Mouse (Mus musculus): ENCODE measurements around the gene Slc22a5.

Gene Slc22a5

GRCm38 (mm10) chr11:53841514-53841913, 49.9 kb downstream of the Slc22a5 start:
- DNase-seq (ENCODE audit: low spot score in 2 of 2), result no peak

DNA sequence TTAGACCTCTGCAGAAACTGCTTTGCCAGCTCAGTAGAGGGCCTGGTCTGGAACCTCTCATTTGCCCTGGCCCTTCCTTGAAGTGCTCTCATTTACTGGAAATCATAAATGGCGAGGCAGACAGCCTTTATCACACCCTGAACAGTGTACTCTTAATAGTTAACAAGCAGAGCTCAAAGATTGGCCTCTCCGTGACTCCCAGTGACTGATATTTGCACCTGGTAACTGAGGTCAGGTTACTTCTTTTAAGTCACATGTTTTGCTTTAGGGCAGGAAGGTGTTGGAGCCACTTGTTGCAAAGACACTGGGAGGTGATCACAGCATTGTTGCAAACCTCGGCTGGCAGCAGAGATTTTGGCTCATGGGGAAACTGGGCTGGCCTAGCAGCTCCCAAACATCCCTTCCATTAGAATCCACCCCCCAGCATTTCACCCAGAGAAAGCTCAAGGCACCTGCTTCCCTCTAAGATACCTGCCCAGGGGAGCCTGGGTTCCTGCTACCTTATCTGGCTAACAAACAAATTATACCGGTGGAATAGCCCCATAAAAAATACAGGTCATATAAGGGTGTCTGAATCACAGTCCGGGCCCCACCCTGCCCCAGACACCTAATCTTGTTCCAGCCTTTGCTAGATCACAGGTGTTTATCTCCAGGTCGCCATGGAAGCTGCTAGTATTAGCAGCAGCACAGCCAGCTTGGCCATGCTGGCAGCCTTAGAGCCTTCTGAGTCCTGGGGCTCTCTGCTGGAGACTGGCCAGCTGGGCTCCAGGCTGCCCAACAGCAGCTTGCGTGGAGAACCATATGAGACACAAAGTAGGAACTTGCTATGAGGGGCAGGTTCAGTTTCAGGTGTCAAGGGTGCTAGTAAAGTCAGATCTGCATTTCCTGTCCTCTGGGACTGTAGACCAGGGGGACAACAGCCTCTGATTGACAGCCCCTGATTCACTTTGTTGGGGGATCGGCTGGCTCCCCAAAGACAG, 51.5 kb downstream of the Slc22a5 start:
- no peak for DNase-seq (ENCODE audit: low spot score in 2 of 2)

DNA sequence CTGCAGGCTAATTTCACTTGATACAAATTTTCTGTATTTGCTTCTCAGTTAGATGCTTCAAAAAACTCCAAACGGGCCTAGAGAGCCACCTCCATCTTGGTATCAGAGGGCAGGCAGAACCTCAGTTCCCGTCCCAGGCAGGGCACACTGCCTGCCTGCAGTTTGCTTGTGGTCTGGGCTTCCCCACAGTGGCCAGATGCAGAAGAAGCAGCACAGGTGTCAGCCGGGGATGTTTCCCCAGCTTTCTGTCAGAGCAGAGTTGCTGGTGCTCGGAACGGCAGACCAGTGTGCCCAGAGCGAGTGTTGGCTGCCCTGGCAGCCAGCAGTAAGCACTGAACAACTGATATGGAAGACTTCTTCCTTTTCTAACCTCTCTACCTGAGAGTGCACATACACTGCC, 52.3 kb downstream of the Slc22a5 start:
- DNase-seq (ENCODE audit: low spot score in 2 of 2), result no peak

DNA sequence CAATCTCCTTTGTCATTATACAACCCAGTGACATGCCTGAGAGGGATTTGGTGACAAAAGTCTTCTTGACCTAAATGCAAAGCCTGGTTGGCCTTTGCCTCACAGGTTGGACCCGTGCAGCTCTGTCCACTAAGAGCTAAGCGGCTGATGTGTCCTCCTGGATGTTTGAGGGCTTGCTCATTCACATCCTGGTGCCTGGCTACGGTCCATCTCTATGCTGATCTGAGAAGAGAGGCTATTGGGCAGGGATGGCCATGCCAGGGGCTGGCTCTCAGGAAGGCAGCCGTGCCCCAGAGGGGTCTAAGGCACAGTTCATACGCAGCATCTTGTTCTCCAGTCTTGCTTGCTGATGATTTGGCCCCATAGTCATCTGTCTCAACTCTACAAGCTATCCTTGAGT, 53.7 kb downstream of the Slc22a5 start:
- DNase-seq (ENCODE audit: low spot score in 2 of 2), result no peak

GRCm38 (mm10) chr11:53835379-53836010, 56.0 kb downstream of the Slc22a5 start:
- no peak for DNase-seq (ENCODE audit: low spot score in 2 of 2)

- DNase-seq (ENCODE audit: low spot score in 2 of 2), result no peak
Measured at GRCm38 (mm10) chr11:53825409-53825808, 66.1 kb downstream of the Slc22a5 start.

- no peak for DNase-seq (ENCODE audit: low spot score in 2 of 2)
Measured at GRCm38 (mm10) chr11:53821945-53822338, 69.5 kb downstream of the Slc22a5 start.

- no peak for DNase-seq (ENCODE audit: low spot score in 2 of 2)
Measured at GRCm38 (mm10) chr11:53821230-53821944, 70.1 kb downstream of the Slc22a5 start.

DNA sequence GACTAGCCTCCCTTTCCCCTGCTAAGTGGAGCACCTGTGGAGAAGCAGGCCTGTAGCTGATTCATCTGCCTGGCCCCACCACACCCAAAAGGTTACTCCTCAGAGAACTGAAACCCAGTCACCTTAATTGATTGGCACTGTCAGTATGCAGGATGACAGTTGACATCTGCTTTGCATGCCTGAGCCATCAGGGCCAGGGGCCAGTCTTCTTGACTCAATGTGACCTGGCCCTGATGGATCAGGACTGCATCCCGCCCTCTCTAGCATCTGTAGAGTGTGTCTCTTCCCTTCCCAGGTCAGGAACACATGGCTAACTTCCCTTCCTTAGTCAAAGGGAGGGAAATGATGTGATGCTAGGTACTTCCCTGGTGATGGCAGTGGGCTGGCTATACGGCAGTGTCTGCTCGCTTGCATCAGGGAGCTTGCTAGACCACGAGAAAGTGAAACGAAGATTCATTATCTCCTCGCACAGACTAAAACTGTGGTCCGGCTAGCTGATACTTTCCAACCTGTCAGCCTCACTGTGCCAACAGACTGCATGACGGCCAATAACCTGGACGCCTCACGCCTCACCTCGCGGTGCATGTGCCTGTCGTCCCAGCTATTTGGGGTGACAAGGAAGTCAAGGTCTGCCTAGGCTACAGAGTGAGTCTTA, 70.8 kb downstream of the Slc22a5 start:
- DNase-seq (ENCODE audit: low spot score in 2 of 2), result no peak

- DNase-seq (ENCODE audit: low spot score in 2 of 2), result no peak
Measured at GRCm38 (mm10) chr11:53819511-53819910, 71.9 kb downstream of the Slc22a5 start.

DNA sequence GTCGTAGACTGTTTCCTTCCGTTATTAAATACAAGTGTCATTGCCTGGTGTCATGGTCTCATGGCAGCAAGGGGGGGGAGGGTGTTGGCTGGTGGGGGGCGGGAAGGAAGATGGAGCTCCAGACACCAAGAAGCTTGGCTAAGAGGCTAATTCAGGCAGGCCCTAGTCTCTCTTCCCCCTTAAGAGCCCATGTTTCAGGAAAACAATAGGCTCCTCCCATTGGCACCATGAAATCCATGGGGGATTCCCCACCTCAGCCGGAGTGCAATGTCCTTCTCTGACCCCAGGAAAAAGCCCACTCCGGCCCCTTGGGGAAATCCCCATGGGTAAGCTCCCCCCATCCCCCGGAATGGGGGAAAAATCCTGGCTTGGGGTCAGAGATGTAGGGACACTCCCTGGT, 72.7 kb downstream of the Slc22a5 start:
- DNase-seq (ENCODE audit: low spot score in 2 of 2), result no peak

GRCm38 (mm10) chr11:53816841-53817375, 74.6 kb downstream of the Slc22a5 start:
- no peak for DNase-seq (ENCODE audit: low spot score in 2 of 2)

GRCm38 (mm10) chr11:53814810-53815209, 76.7 kb downstream of the Slc22a5 start:
- DNase-seq (ENCODE audit: low spot score in 2 of 2), result no peak

Measured in frontal cortex, postnatal 10 days (tissue).